Mouse (Mus musculus) embryonic fibroblast, embryonic 13.5 days (primary cell): ENCODE measurements around the gene Pde4d.

Source experiments
- CTCF ChIP-seq: IDR thresholded peaks from 2 replicates; pipeline ENCODE4 v1.5.1; 2011; ENCODE audit warnings: mild to moderate bottlenecking, control low read depth, low read length, moderate library complexity, borderline replicate concordance; ENCODE audit not compliant: insufficient read depth
- POLR2A ChIP-seq: IDR thresholded peaks from 2 replicates; pipeline ENCODE4 v1.6.1; 2011; ENCODE audit warnings: low read depth, mild to moderate bottlenecking, control low read depth, low read length, moderate library complexity

- TF ChIP-seq CTCF (peak; percentile 42), POLR2A (no peak)
Measured at GRCm38 (mm10) chr13:109116342-109117201, 666.8 kb downstream of the Pde4d start.
